Mouse (Mus musculus) intestine, postnatal 0 days (tissue): ENCODE data around the gene Celsr1. TPM values are rescaled to one million over a fixed set of nuclear protein-coding genes. Genes with fewer than 3 reads are reported as not detected.

Experiments
- ATAC-seq: fragments of 200-750 bp; cut with Nextera tagmentation; 2 replicates; pipeline ENCODE4 v1.8.0; 2017; ENCODE audit warnings: mild to moderate bottlenecking, moderate TSS enrichment, moderate library complexity
- H3K27ac ChIP-seq: fragments of 300-500 bp; sonication (generic); 2 replicates; pipeline ENCODE4 v1.5.1; 2014; ENCODE audit warnings: mild to moderate bottlenecking, low read depth, low read length, moderate library complexity
- H3K27me3 ChIP-seq: fragments of 300-500 bp; sonication (generic); replicated peaks from 2 replicates; pipeline ENCODE4 v1.6.1; 2014; ENCODE audit warnings: low read length, mixed read lengths; ENCODE audit not compliant: control insufficient read depth, insufficient read depth
- H3K36me3 ChIP-seq: fragments of 300-500 bp; sonication (generic); 2 replicates; pipeline ENCODE4 v1.6.1; 2014; ENCODE audit warnings: mild to moderate bottlenecking, moderate library complexity; ENCODE audit not compliant: control insufficient read depth, insufficient read depth
- H3K4me1 ChIP-seq: fragments of 300-500 bp; sonication (generic); replicated peaks from 2 replicates; pipeline ENCODE4 v1.6.1; 2014; ENCODE audit warnings: antibody characterized with exemption, low read length, mixed read lengths; ENCODE audit not compliant: control insufficient read depth, insufficient read depth
- H3K4me2 ChIP-seq: fragments of 300-500 bp; sonication (generic); replicated peaks from 2 replicates; pipeline ENCODE4 v1.6.1; 2014; ENCODE audit warnings: low read depth, mild to moderate bottlenecking, moderate library complexity
- H3K4me3 ChIP-seq: fragments of 300-500 bp; sonication (generic); 2 replicates; pipeline ENCODE4 v1.5.1; 2014; ENCODE audit warnings: low read depth, low read length
- H3K9ac ChIP-seq: fragments of 300-500 bp; sonication (generic); 2 replicates; pipeline ENCODE4 v1.6.1; 2014; ENCODE audit warnings: mild to moderate bottlenecking, low read depth, low read length
- H3K9me3 ChIP-seq: fragments of 300-500 bp; sonication (generic); 2 replicates; pipeline ENCODE4 v1.6.1; 2016; ENCODE audit warnings: mixed run types; ENCODE audit not compliant: control insufficient read depth
- CTCF ChIP-seq: sonication (generic); IDR thresholded peaks from 2 replicates; pipeline ENCODE4 v1.5.1; 2016; ENCODE audit warnings: low read depth, mild to moderate bottlenecking, control low read depth, antibody characterized with exemption, moderate library complexity
- WGBS: fragments of 180-500 bp; shearing (Covaris S2); extraction: QIAGEN DNeasy Blood & Tissue Kit; methylation state at CpG from one replicate; pipeline ENCODE4 v1.1.7; 2014; 5-methylcytosine and 5-hydroxymethylcytosine counted together
- polyA plus RNA-seq: library from polyadenylated mRNA; unstranded; fragments of >200 nt; fragmentation: Nextera tagmentation; extraction: Ambion mirVana; gene quantifications from 2 replicates; pipeline ENCODE4 v1.2.1, GENCODE M21; 2015

Celsr1 gene
- polyA plus RNA-seq, 1 experiment from 2014 or later: 0.39 TPM

GRCm38 (mm10) chr15:86060581-86060980 lies 27.0 kb upstream of the Celsr1 start:
- Histone ChIP-seq H3K4me3 (no peak overlapping the region), H3K4me2 (peak overlapping the region; percentile 13; the same call in 1 of the 2 replicates), H3K27ac (no peak overlapping the region), H3K9me3 (no peaks in the 10 kb centered on the region), H3K4me1 (peaks cover 13% of the 10 kb centered on the region), H3K36me3 (no peaks in the 10 kb centered on the region), H3K27me3 (no peaks in the 10 kb centered on the region), H3K9ac (no peak overlapping the region)
- 79% methylated on average over 12 of the region's 12 CpGs for WGBS
- no peak for ATAC-seq
- no peak for TF ChIP-seq CTCF

DNA sequence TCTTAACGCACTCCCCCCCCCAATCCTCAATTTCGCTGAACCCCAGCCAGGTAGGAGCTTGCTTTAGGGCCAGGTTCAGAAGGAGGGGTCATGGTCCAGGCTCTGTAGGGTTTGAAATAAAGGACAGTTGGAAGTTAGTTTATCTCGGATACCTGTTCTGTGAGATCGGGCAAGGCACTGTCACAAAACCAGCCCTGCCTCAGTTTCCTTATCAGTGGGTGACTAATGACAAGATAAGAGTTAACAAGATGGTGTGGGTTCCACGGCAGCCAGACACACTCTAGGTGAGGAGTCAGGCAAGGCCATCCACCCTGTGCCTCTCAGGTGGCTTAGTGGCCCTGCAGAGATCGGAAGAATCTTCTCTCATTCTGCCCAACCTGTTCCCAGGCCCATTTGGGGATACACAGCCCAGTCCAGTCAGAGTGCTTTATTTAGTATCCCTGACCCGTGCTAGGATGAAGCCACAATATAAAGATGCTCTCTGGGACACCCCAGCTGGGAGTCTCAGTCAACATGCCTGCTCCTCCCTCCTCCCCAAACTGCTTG lies 26.3 kb upstream of the Celsr1 start:
- 59% methylated on average over 7 of the region's 7 CpGs for WGBS
- Histone ChIP-seq H3K27ac (no peak overlapping the region), H3K9me3 (no peaks in the 10 kb centered on the region), H3K4me1 (peaks cover 13% of the 10 kb centered on the region), H3K9ac (no peak overlapping the region), H3K27me3 (no peaks in the 10 kb centered on the region), H3K4me3 (no peak overlapping the region), H3K4me2 (peak overlapping the region; percentile 97), H3K36me3 (no peaks in the 10 kb centered on the region)
- ATAC-seq: no peak
- no peak for TF ChIP-seq CTCF

GRCm38 (mm10) chr15:86058931-86059834 lies 25.6 kb upstream of the Celsr1 start:
- peaks cover 13% of the 10 kb centered on the region for H3K4me1 ChIP-seq
- 2% methylated on average over 45 of the region's 49 CpGs for WGBS
- no peak for TF ChIP-seq CTCF
- 0 out of 2 replicates have a peak, but pooled peaks have one; percentile 5 for ATAC-seq
- no peaks in the 10 kb centered on the region for H3K36me3 ChIP-seq
- no peaks in the 10 kb centered on the region for H3K27me3 ChIP-seq
- peak overlapping the region; percentile 79 for H3K4me3 ChIP-seq
- H3K9me3 ChIP-seq: no peaks in the 10 kb centered on the region
- H3K9ac ChIP-seq: peak overlapping the region; percentile 89
- H3K27ac ChIP-seq: peak overlapping the region; percentile 66
- H3K4me2 ChIP-seq: peak overlapping the region; percentile 97

DNA sequence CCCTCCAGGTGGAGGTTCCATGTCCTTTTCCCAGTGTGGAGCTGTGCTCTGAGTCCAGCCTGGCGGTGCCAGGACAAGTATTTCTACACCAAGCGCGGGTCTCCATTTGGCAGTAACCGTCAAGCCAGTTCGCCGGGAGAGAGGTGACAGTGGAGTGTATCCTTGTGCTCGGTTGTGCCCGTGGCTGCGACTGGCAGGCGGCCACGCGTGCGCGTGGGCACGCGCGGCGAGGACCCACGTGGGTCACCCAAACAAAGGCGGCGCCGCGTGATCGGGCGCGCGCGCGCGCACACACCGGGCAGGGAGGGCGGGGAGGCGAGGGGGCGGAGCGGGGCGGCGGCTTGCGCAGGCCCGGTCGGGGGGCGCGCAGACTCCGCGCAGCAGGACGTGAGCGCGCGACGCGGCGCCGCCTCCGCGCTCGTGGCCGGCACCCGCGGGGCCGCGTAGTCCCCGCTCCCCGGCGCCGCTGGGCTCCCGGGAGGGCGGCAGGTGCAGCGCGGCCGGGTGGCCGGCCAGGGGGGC lies 24.9 kb upstream of the Celsr1 start:
- Histone ChIP-seq H3K4me3 (peak overlapping the region; percentile 79), H3K4me2 (peak overlapping the region; percentile 97), H3K27ac (peak overlapping the region; percentile 66), H3K27me3 (no peaks in the 10 kb centered on the region), H3K4me1 (peaks cover 13% of the 10 kb centered on the region), H3K9ac (peak overlapping the region; percentile 89), H3K36me3 (no peaks in the 10 kb centered on the region), H3K9me3 (no peaks in the 10 kb centered on the region)
- ATAC-seq: peak; percentile 71
- under 1% methylated on average over 46 of the region's 70 CpGs for WGBS
- no peak for TF ChIP-seq CTCF

DNA sequence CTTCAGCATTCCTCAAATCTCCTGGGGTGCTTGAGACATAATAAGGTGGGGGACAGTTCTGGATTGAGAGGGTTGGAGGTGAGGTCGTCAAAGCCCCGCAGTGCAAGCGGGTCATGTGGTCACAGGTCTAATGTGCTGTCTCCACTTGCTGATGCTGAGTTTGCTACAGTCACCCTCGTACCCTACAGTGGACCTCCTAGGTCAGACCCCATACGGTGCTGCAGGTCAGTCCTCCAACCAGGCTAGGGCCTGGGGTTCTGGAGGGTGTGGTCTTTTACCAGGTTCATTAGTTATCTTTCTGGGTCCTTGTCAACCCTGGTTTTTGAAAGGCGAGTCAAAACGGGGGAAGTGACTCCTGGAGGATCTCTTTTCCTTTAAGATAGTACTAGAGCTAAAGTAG lies 24.3 kb upstream of the Celsr1 start:
- peak overlapping the region; percentile 97 for H3K4me2 ChIP-seq
- H3K36me3 ChIP-seq: no peaks in the 10 kb centered on the region
- peak overlapping the region; percentile 89; the same call in 1 of the 2 replicates for H3K9ac ChIP-seq
- ATAC-seq: no peak
- 0 out of 2 replicates have a peak overlapping the region, but pooled peaks have one; percentile 66 for H3K27ac ChIP-seq
- TF ChIP-seq CTCF: no peak
- H3K4me1 ChIP-seq: peaks cover 13% of the 10 kb centered on the region
- 21% methylated on average over 7 of the region's 7 CpGs for WGBS
- H3K4me3 ChIP-seq: peak overlapping the region; percentile 79
- H3K27me3 ChIP-seq: no peaks in the 10 kb centered on the region
- no peaks in the 10 kb centered on the region for H3K9me3 ChIP-seq

DNA sequence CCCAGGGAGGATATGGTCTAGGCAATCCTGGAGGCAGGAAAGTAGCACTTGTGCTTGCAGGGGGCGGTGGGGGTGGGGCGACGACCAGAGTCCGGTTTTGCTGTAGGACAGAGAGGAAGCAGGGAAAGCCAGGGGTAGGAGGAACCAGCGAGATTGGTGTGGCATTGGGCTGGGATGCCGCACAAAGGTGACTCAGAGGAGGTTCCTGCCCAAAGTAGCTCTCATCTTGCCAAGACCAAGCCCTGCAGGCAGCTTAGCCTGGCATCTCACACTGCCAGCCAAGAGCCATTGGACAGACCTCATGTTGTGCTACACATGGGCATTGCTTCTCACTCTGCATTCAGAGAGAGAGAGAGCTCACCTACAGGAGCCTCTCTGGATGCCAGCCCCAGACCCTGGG lies 23.8 kb upstream of the Celsr1 start, which contains the start of gene Gramd4:
Gramd4 (plus strand) TSS at position 283 of the 400 bp plus-strand sequence.
- Histone ChIP-seq H3K27me3 (no peaks in the 10 kb centered on the region), H3K27ac (peak within 1 kb of the TSS; percentile 66; the same call in 1 of the 2 replicates), H3K9me3 (no peaks in the 10 kb centered on the region), H3K36me3 (no peaks in the 10 kb centered on the region), H3K4me1 (peaks cover 13% of the 10 kb centered on the region), H3K4me3 (peak within 1 kb of the TSS; percentile 79), H3K4me2 (peak within 1 kb of the TSS; percentile 97), H3K9ac (peak within 1 kb of the TSS; percentile 89)
- ATAC-seq: no peak
- 24% methylated on average over 6 of the region's 6 CpGs for WGBS
- no peak for TF ChIP-seq CTCF
